Mouse (Mus musculus): ENCODE measurements around the gene Cavin2. TPM values are rescaled to one million over a fixed set of nuclear protein-coding genes. Genes with fewer than 3 reads are reported as not detected.

The Cavin2 gene
- total and polyA plus RNA-seq, 2 experiments from 2014 or later = 7.1 to 11.2 TPM

DNA sequence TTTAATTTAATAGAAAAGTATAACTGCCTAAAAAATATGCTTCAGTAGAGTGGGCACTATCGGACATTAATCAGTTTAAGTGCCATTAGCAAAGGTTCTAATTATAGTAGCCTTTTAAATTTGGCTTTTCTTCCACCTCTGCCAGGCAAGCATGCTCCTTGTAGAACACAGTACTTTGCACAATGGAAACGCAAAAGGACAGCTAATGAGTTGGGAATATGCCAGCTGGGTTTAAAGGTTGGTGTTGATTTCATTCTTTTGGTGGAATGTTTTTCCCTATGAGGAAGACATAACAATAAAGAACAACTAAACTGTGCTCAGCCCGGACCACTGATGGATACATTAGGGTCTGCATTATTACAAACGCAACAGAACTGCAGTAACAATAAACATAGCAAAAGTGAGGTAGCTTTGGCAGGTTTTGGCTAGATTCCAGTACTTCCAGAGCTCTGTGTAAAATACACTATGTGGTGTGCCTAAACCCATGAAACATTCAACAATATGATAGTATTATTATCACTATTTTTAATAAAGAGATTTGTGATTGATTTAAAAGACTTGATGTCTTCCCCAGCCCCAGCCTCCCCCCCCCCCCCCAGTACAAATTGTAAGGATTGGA lies 16.2 kb upstream of the Cavin2 start:
- no peaks in the 10 kb centered on the region for H3K27me3 ChIP-seq (ENCODE audit: insufficient read depth, low read length)
- H3K27ac ChIP-seq (ENCODE audit: low read depth, low read length) = no peak overlapping the region
- H3K4me3 ChIP-seq (ENCODE audit: low read depth, low read length) = no peak overlapping the region
- DNase-seq (no peak), ATAC-seq (no peak)
- no peak for TF ChIP-seq CTCF (IDR thresholded peaks at IDR 0.05; ENCODE audit: low read depth)
- no peak overlapping the region for H3K9ac ChIP-seq
- WGBS = 10% methylated on average over 4 of the region's 4 CpGs
- no peaks in the 10 kb centered on the region for H3K36me3 ChIP-seq (ENCODE audit: insufficient read depth)
- no peaks in the 10 kb centered on the region for H3K4me1 ChIP-seq (ENCODE audit: insufficient read depth)
- H3K9me3 ChIP-seq (ENCODE audit: low read length) = no peaks in the 10 kb centered on the region
- no peak overlapping the region for H3K4me2 ChIP-seq (ENCODE audit: low read depth)

DNA sequence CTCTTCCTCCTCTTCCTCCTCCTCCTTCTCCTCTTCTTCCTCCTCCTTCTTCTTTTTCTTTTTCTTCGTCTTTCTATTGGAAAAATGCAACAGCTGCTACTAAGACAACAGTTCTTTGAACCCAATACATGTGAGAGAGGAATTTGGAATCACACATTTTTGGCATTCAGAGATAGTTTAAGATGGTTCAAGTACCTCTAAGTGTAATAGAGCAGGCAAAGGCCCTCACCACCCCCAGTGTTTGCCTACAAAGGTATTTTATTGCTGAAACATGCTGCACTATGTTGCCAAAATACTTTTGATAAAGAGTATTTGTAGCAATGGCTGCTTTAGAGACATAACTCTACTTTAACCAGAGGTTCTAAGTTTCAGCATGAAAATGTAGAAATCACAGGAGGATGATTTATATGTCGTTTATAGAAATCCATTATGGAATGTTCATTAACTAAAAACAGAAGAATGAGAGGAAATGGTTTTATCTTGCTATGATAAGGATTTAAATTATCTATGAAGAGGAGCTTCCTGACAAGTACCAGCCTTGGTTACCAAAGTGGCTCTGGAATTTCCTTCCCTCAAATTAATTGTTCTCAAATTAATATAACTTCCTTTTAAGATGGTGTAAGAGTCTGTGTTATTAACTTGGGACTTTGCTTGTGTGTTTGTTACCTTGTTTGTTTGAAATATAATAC lies 10.9 kb upstream of the Cavin2 start:
- H3K27ac ChIP-seq (ENCODE audit: low read depth, low read length) = no peak overlapping the region
- H3K4me1 ChIP-seq (ENCODE audit: insufficient read depth) = no peaks in the 10 kb centered on the region
- WGBS = 84% methylated on average over 2 of the region's 2 CpGs
- no peak overlapping the region for H3K4me3 ChIP-seq (ENCODE audit: low read depth, low read length)
- H3K9me3 ChIP-seq (ENCODE audit: low read length) = no peaks in the 10 kb centered on the region
- H3K36me3 ChIP-seq (ENCODE audit: insufficient read depth) = no peaks in the 10 kb centered on the region
- no peak for DNase-seq
- ATAC-seq = no peak
- no peaks in the 10 kb centered on the region for H3K27me3 ChIP-seq (ENCODE audit: insufficient read depth, low read length)
- no peak overlapping the region for H3K9ac ChIP-seq
- no peak for TF ChIP-seq CTCF (IDR thresholded peaks at IDR 0.05; ENCODE audit: low read depth)
- H3K4me2 ChIP-seq (ENCODE audit: low read depth) = no peak overlapping the region

DNA sequence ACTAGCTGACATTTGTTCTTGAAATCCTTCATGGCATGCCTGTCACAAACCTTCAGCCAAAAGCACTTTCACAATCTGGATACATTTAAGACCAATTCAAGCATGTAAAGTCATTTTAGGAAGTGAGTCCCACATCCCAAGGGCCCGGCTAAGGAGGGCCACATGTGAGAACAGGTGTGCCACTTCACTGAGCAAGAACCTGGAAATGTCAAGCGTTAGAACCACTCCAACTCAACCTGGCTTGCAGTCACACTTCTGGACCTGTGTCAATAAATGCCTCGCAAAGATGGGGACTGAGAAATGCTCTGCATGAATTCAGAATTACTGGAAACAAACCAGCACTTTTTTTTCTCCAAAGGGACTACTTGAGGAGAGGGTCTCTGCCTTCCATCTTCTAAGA lies 725 bp upstream of the Cavin2 start:
- ATAC-seq (no peak), DNase-seq (no peak)
- Histone ChIP-seq H3K36me3 (ENCODE audit: insufficient read depth) (no peaks in the 10 kb centered on the region), H3K4me2 (ENCODE audit: low read depth) (no peak overlapping the region), H3K27me3 (ENCODE audit: insufficient read depth, low read length) (no peaks in the 10 kb centered on the region), H3K4me3 (ENCODE audit: low read depth, low read length) (no peak overlapping the region), H3K4me1 (ENCODE audit: insufficient read depth) (no peaks in the 10 kb centered on the region), H3K9ac (no peak overlapping the region), H3K27ac (ENCODE audit: low read depth, low read length) (no peak overlapping the region), H3K9me3 (ENCODE audit: low read length) (no peaks in the 10 kb centered on the region)
- TF ChIP-seq CTCF (IDR thresholded peaks at IDR 0.05; ENCODE audit: low read depth) = no peak
- 74% methylated on average over 3 of the region's 3 CpGs for WGBS

- Histone ChIP-seq H3K36me3 (ENCODE audit: insufficient read depth) (no peaks in the 10 kb centered on the region), H3K9ac (no peak overlapping the region), H3K27ac (ENCODE audit: low read depth, low read length) (no peak overlapping the region), H3K4me1 (ENCODE audit: insufficient read depth) (no peaks in the 10 kb centered on the region), H3K9me3 (ENCODE audit: low read length) (no peaks in the 10 kb centered on the region), H3K4me2 (ENCODE audit: low read depth) (no peak overlapping the region), H3K27me3 (ENCODE audit: insufficient read depth, low read length) (no peaks in the 10 kb centered on the region), H3K4me3 (ENCODE audit: low read depth, low read length) (no peak overlapping the region)
- no peak for ATAC-seq
- no peak for TF ChIP-seq CTCF (IDR thresholded peaks at IDR 0.05; ENCODE audit: low read depth)
- DNase-seq = no peak
- 78% methylated on average over 17 of the region's 17 CpGs for WGBS
These were observed 907 bp downstream of the Cavin2 start for GRCm38 (mm10) chr1:51289620-51290445.

- no peak for TF ChIP-seq CTCF (IDR thresholded peaks at IDR 0.05; ENCODE audit: low read depth)
- no peaks in the 10 kb centered on the region for H3K9me3 ChIP-seq (ENCODE audit: low read length)
- no peaks in the 10 kb centered on the region for H3K27me3 ChIP-seq (ENCODE audit: insufficient read depth, low read length)
- WGBS = 31% methylated on average over 4 of the region's 4 CpGs
- H3K4me1 ChIP-seq (ENCODE audit: insufficient read depth) = no peaks in the 10 kb centered on the region
- no peak overlapping the region for H3K9ac ChIP-seq
- no peak overlapping the region for H3K27ac ChIP-seq (ENCODE audit: low read depth, low read length)
- no peak for ATAC-seq
- no peak for DNase-seq
- H3K36me3 ChIP-seq (ENCODE audit: insufficient read depth) = no peaks in the 10 kb centered on the region
- no peak overlapping the region for H3K4me3 ChIP-seq (ENCODE audit: low read depth, low read length)
- no peak overlapping the region for H3K4me2 ChIP-seq (ENCODE audit: low read depth)
These were observed 1.7 kb downstream of the Cavin2 start for GRCm38 (mm10) chr1:51290634-51291033.

- H3K27ac ChIP-seq (ENCODE audit: low read depth, low read length) = no peak overlapping the region
- H3K27me3 ChIP-seq (ENCODE audit: insufficient read depth, low read length) = no peaks in the 10 kb centered on the region
- H3K9ac ChIP-seq = no peak overlapping the region
- no peak for TF ChIP-seq CTCF (IDR thresholded peaks at IDR 0.05; ENCODE audit: low read depth)
- H3K9me3 ChIP-seq (ENCODE audit: low read length) = no peaks in the 10 kb centered on the region
- ATAC-seq (no peak), DNase-seq (no peak)
- H3K4me1 ChIP-seq (ENCODE audit: insufficient read depth) = no peaks in the 10 kb centered on the region
- no peaks in the 10 kb centered on the region for H3K36me3 ChIP-seq (ENCODE audit: insufficient read depth)
- no peak overlapping the region for H3K4me3 ChIP-seq (ENCODE audit: low read depth, low read length)
- 81% methylated on average over 4 of the region's 4 CpGs for WGBS
- H3K4me2 ChIP-seq (ENCODE audit: low read depth) = no peak overlapping the region
These were observed 3.4 kb downstream of the Cavin2 start for GRCm38 (mm10) chr1:51292348-51292747.

All from forebrain, postnatal 0 days (tissue).